Mouse (Mus musculus) layer of hippocampus, adult 11-12 months (tissue): ENCODE measurements at regions not wholly inside any gene's neighbourhood (a gene's known extent, or its start where the extent isn't known, plus 50 kb on each side); places are given as distances from the start of the nearest gene placed in this dataset.

Source experiments
- DNase-seq: peaks from one replicate; pipeline ENCODE4 v3.0.0; 2022; ENCODE audit warnings: low spot score

GRCm38 (mm10) chr15:37166744-37167143 is 159.2 kb upstream of the Zfp706 start:
- DNase-seq, result no peak

- no peak for DNase-seq
These were observed 158.4 kb upstream of the Zfp706 start for GRCm38 (mm10) chr15:37165887-37166507.

- no peak for DNase-seq
These were observed 157.6 kb upstream of the Zfp706 start for GRCm38 (mm10) chr15:37165216-37165615.

- no peak for DNase-seq
These were observed 156.9 kb upstream of the Zfp706 start for GRCm38 (mm10) chr15:37164191-37165135.

GRCm38 (mm10) chr15:37159956-37160355 is 152.4 kb upstream of the Zfp706 start:
- DNase-seq, result no peak

GRCm38 (mm10) chr15:37159349-37159748 is 151.8 kb upstream of the Zfp706 start:
- no peak for DNase-seq

GRCm38 (mm10) chr15:37157386-37157785 is 149.8 kb upstream of the Zfp706 start:
- DNase-seq, result no peak

- no peak for DNase-seq
These were observed 147.4 kb upstream of the Zfp706 start for GRCm38 (mm10) chr15:37154934-37155333.

GRCm38 (mm10) chr15:37153177-37153576 is 145.6 kb upstream of the Zfp706 start:
- no peak for DNase-seq

GRCm38 (mm10) chr15:37135590-37136164 is 128.1 kb upstream of the Zfp706 start:
- DNase-seq, result peak; percentile 47

GRCm38 (mm10) chr15:37134913-37135589 is 127.5 kb upstream of the Zfp706 start:
- DNase-seq, result no peak

GRCm38 (mm10) chr15:37134386-37134785 is 126.8 kb upstream of the Zfp706 start:
- no peak for DNase-seq

- DNase-seq, result no peak
These were observed 126.3 kb upstream of the Zfp706 start for GRCm38 (mm10) chr15:37133916-37134315.

GRCm38 (mm10) chr15:37127681-37128080 is 120.1 kb upstream of the Zfp706 start:
- DNase-seq, result no peak

- DNase-seq, result no peak
These were observed 119.6 kb upstream of the Zfp706 start for GRCm38 (mm10) chr15:37127170-37127569.

GRCm38 (mm10) chr15:37125823-37126222 is 118.2 kb upstream of the Zfp706 start:
- DNase-seq, result no peak

GRCm38 (mm10) chr15:37124951-37125350 is 117.4 kb upstream of the Zfp706 start:
- peak; percentile 31 for DNase-seq

- DNase-seq, result no peak
These were observed 116.7 kb upstream of the Zfp706 start for GRCm38 (mm10) chr15:37124299-37124698.

GRCm38 (mm10) chr15:37120381-37120780 is 112.8 kb upstream of the Zfp706 start:
- DNase-seq, result peak; percentile 90

GRCm38 (mm10) chr15:37114119-37114518 is 106.5 kb upstream of the Zfp706 start:
- peak; percentile 71 for DNase-seq

- DNase-seq, result no peak
These were observed 102.9 kb upstream of the Zfp706 start for GRCm38 (mm10) chr15:37110462-37110861.

- DNase-seq, result no peak
These were observed 94.5 kb upstream of the Zfp706 start for GRCm38 (mm10) chr15:37102035-37102555.
